ENCODE assay signal across 9 mouse cellular contexts in the genomic region with DNA sequence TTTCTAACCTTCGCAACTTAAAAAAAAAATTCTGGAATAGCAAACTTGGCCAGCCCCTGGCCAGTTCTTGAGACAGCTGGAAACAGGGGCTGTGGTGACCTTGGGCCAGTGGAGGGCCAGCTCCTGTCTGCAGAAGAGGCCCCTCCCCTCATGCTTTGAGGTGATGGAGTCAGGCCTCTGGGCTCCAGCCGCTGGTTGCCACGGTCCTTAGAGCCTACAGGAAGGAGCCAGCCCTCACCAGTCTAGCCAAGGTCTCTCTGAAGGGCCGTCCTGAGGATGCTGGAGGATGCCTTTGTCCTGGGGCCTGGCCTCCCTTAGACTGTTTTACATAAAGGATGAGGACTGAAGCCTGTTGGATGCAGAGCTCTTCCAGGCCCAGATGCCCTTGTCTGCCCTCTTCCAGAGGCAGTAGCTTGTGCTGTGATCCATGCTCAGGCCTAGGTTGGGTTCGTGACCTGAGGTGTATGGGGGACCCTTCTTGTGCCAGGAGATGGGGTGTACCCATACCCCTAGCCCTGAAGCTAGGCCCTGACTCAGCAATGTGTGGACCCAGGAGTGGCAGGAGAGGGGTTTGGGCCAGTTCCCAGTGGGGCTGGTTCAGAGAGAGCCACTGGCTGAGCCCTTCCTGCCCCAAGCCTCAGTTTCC. TPM values are rescaled to one million over a fixed set of nuclear protein-coding genes. Genes with fewer than 3 reads are reported as not detected.
DNase-seq lines count a peak whose midpoint lies in the region; ATAC-seq and TF ChIP-seq lines count a peak whose summit lies in the region.
"Had no signal": no experiment of that assay in that cellular context is flagged by ENCODE, and none has a peak within 500 bp of the region (broad histone marks: within the 10 kb centered on the region; RNA-seq: fewer than 3 reads in every experiment).

No protein-coding gene starts in this region.

- 18% methylated on average over 5 of the region's 5 CpGs for WGBS in hindbrain, embryonic 12.5 days
- 16% methylated on average over 5 of the region's 5 CpGs for WGBS in midbrain, embryonic 13.5 days

- peaks cover 9% of the 10 kb centered on the region for H3K4me1 ChIP-seq in cortical plate, adult 2 months (ENCODE audit: control insufficient read depth, insufficient read depth, low read length)
- H3K4me1 ChIP-seq in hindbrain, embryonic 12.5 days: peaks cover 34% of the 10 kb centered on the region
- peaks cover 61% of the 10 kb centered on the region for H3K4me1 ChIP-seq in midbrain, embryonic 13.5 days (replicated peaks)

- no peak for TF ChIP-seq CTCF in left cerebral cortex, adult 2 months (IDR thresholded peaks at IDR 0.05)
- TF ChIP-seq CTCF in cortical plate, adult 2 months (IDR thresholded peaks at IDR 0.05; ENCODE audit: extremely low read depth, insufficient read depth, low read length): no peak

- TF ChIP-seq POLR2A in cortical plate, adult 2 months (IDR thresholded peaks at IDR 0.05; ENCODE audit: extremely low read depth, insufficient read depth, low read length): no peak

- peak in 1 of 2 experiments; percentile 25 for DNase-seq in left cerebral cortex, adult 2 months (ENCODE audit: extremely low spot score in 1 of 2, low spot score in 2 of 2)
- DNase-seq in left cerebral cortex, postnatal 14 days (ENCODE audit: low spot score in 2 of 2): no peak
- no peak for DNase-seq in urinary bladder, adult 2 months (ENCODE audit: low spot score)
- DNase-seq in urinary bladder, postnatal 14 days (ENCODE audit: low spot score): no peak
- DNase-seq in c-Kit-positive CD71-positive TER-119-positive erythroid progenitor cells, embryonic 14.5 days (ENCODE audit: low spot score): no peak

- peak overlapping the region; percentile 92 for H3K27ac ChIP-seq in left cerebral cortex, adult 2 months
- peak overlapping the region; percentile 69 for H3K27ac ChIP-seq in cortical plate, adult 2 months (ENCODE audit: insufficient read depth, low read length)
- peak overlapping the region; percentile 79 for H3K27ac ChIP-seq in hindbrain, embryonic 12.5 days
- H3K27ac ChIP-seq in midbrain, embryonic 13.5 days: peak overlapping the region; percentile 83

- peak overlapping the region; percentile 82 for H3K4me2 ChIP-seq in hindbrain, embryonic 12.5 days (replicated peaks)
- H3K4me2 ChIP-seq in midbrain, embryonic 13.5 days (replicated peaks): peak overlapping the region; percentile 93

- intact Hi-C loops in left cerebral cortex, adult 2 months (cut with DNase I): no loop called here
- intact Hi-C loops in left cerebral cortex, postnatal 14 days (cut with DNase I): no loop called here

- H3K9ac ChIP-seq in hindbrain, embryonic 12.5 days: peak overlapping the region; percentile 93
- H3K9ac ChIP-seq in midbrain, embryonic 13.5 days (replicated peaks): peak overlapping the region; percentile 88

- H3K36me3 ChIP-seq in hindbrain, embryonic 12.5 days: peaks cover 12% of the 10 kb centered on the region; the same call in 1 of the 2 replicates
- H3K36me3 ChIP-seq in midbrain, embryonic 13.5 days: peaks cover 5% of the 10 kb centered on the region

- no peaks in the 10 kb centered on the region for H3K9me3 ChIP-seq in hindbrain, embryonic 12.5 days (replicated peaks)
- H3K9me3 ChIP-seq in midbrain, embryonic 13.5 days: no peaks in the 10 kb centered on the region

- peak overlapping the region; percentile 88 for H3K4me3 ChIP-seq in left cerebral cortex, adult 2 months
- peak overlapping the region; percentile 58 for H3K4me3 ChIP-seq in cortical plate, adult 2 months (ENCODE audit: insufficient read depth, low read length)
- peak overlapping the region; percentile 68 for H3K4me3 ChIP-seq in hindbrain, embryonic 12.5 days
- H3K4me3 ChIP-seq in midbrain, embryonic 13.5 days (replicated peaks): peak overlapping the region; percentile 60

- no peaks in the 10 kb centered on the region for H3K27me3 ChIP-seq in hindbrain, embryonic 12.5 days
- H3K27me3 ChIP-seq in midbrain, embryonic 13.5 days: no peaks in the 10 kb centered on the region

- peak; percentile 53 for ATAC-seq in hindbrain, embryonic 12.5 days (ENCODE audit: low FRiP score)
- peak; percentile 72 for ATAC-seq in midbrain, embryonic 13.5 days

RNA-seq across cellular contexts. Expression of a gene that starts 0.7 kb away (rescaled TPM):
- 10 to 100 TPM; 72.4 to 78.9 TPM for total RNA-seq in left cerebral cortex, adult 2 months (2021)
- 10 to 100 TPM; 80.3 TPM for total RNA-seq in left cerebral cortex, postnatal 14 days (2021)
- 88.8 and 95.7 TPM in 2 replicates for polyA plus RNA-seq in cortical plate, adult 2 months (2012; rRNA removed)
- polyA plus RNA-seq in hindbrain, embryonic 12.5 days (2016; fragmentation: Nextera tagmentation; extraction: Ambion mirVana): 70.1 and 73.7 TPM in 2 replicates
- 112 and 118 TPM in 2 replicates for polyA plus RNA-seq in midbrain, embryonic 13.5 days (2015; fragmentation: Nextera tagmentation; extraction: Ambion mirVana)
- polyA plus RNA-seq in urinary bladder, adult 2 months (2012; rRNA removed): 11.5 and 12.5 TPM in 2 replicates

RNA-seq across cellular contexts. Expression of a gene that starts 24.7 kb away (rescaled TPM):
- 1 to 10 TPM; 1.3 to 1.8 TPM for total RNA-seq in left cerebral cortex, adult 2 months (2021)
- total RNA-seq in left cerebral cortex, postnatal 14 days (2021): 1 to 10 TPM in 1 of 2 experiments, under 1 TPM in 1; 0.72 to 1.3 TPM
- 2.3 TPM in 2 replicates for polyA plus RNA-seq in cortical plate, adult 2 months (2012; rRNA removed)
- 11.7 and 13.1 TPM in 2 replicates for polyA plus RNA-seq in hindbrain, embryonic 12.5 days (2016; fragmentation: Nextera tagmentation; extraction: Ambion mirVana)
- polyA plus RNA-seq in midbrain, embryonic 13.5 days (2015; fragmentation: Nextera tagmentation; extraction: Ambion mirVana): 4.0 and 5.3 TPM in 2 replicates
- 48.3 and 63.6 TPM in 2 replicates for polyA plus RNA-seq in urinary bladder, adult 2 months (2012; rRNA removed)

RNA-seq across cellular contexts. Expression of a gene that starts 42.2 kb away (rescaled TPM):
- not detected for total RNA-seq in left cerebral cortex, adult 2 months (2021)
- not detected for total RNA-seq in left cerebral cortex, postnatal 14 days (2021)
- polyA plus RNA-seq in cortical plate, adult 2 months (2012; rRNA removed): not detected in 2 replicates
- not detected in 2 replicates for polyA plus RNA-seq in hindbrain, embryonic 12.5 days (2016; fragmentation: Nextera tagmentation; extraction: Ambion mirVana)
- not detected in 2 replicates for polyA plus RNA-seq in midbrain, embryonic 13.5 days (2015; fragmentation: Nextera tagmentation; extraction: Ambion mirVana)
- not detected in 2 replicates for polyA plus RNA-seq in urinary bladder, adult 2 months (2012; rRNA removed)
- total RNA-seq: common myeloid progenitor, adult 5-6 weeks had no signal

RNA-seq across cellular contexts. Expression of a gene that starts 42.5 kb away (rescaled TPM):
- total RNA-seq in left cerebral cortex, adult 2 months (2021): not detected
- not detected for total RNA-seq in left cerebral cortex, postnatal 14 days (2021)
- not detected in 2 replicates for polyA plus RNA-seq in cortical plate, adult 2 months (2012; rRNA removed)
- polyA plus RNA-seq in hindbrain, embryonic 12.5 days (2016; fragmentation: Nextera tagmentation; extraction: Ambion mirVana): not detected in 2 replicates
- not detected in 2 replicates for polyA plus RNA-seq in midbrain, embryonic 13.5 days (2015; fragmentation: Nextera tagmentation; extraction: Ambion mirVana)
- not detected in 2 replicates for polyA plus RNA-seq in urinary bladder, adult 2 months (2012; rRNA removed)
- total RNA-seq: common myeloid progenitor, adult 5-6 weeks had no signal

RNA-seq across cellular contexts. Expression of a gene that starts 49.1 kb away (rescaled TPM):
- total RNA-seq in left cerebral cortex, adult 2 months (2021): 10 to 100 TPM; 62.4 to 67.4 TPM
- total RNA-seq in left cerebral cortex, postnatal 14 days (2021): 10 to 100 TPM; 68.5 to 78.9 TPM
- 137 and 145 TPM in 2 replicates for polyA plus RNA-seq in cortical plate, adult 2 months (2012; rRNA removed)
- 61.4 and 72.1 TPM in 2 replicates for polyA plus RNA-seq in hindbrain, embryonic 12.5 days (2016; fragmentation: Nextera tagmentation; extraction: Ambion mirVana)
- 44.9 and 55.9 TPM in 2 replicates for polyA plus RNA-seq in midbrain, embryonic 13.5 days (2015; fragmentation: Nextera tagmentation; extraction: Ambion mirVana)
- 155 and 208 TPM in 2 replicates for polyA plus RNA-seq in urinary bladder, adult 2 months (2012; rRNA removed)
